Mouse (Mus musculus): ENCODE results near the gene Plxnc1.
A peak's percentile ranks its signal among the peaks of the same experiment; 100 is the strongest.

The Plxnc1 gene

DNA sequence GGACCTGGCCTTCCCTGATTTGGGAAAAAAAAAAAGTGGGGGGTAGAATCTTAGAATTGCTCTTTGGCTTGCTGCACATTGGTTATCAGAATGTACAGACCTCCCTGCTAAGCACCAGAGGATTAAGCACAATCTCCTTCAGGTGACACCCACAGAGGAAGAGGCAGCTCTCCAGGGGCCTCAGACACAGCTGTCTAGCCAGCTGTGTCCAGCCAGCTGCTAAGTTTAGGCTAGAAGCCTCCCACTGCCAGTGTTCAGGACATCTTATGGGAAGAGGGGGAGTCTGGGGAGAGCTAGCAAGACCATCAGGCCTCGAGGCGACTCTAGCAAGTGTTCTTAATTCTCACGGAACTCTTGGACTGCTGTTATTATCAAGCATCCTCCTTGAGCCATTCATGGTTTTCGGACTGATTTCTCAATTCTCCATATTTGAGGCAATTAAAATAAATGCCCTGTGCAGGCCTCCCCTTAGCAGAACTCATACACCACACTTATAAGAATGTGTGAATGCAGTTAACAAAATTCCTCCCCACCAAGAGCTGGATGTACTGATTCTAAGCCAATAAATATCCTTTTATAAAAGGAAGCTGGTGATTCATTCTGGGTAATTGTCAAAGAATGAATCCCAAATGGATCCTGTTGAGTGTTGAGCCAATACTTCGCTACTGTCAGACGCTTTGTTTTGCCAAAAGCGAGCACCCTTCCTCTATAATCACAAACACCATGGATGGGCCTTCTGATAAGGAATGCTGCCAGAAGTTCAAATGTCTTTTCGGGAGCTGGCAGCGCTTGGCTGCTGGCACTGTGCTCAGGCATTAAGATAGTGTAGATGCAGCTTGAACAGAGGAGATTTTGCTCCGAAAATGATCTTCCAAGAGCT lies 140.4 kb downstream of the Plxnc1 start:
- TF ChIP-seq GATA4 (IDR thresholded peaks at IDR 0.05; ENCODE audit: insufficient replicate concordance, low read length) = peak; percentile 48; the same call in 1 of the 2 replicates

DNA sequence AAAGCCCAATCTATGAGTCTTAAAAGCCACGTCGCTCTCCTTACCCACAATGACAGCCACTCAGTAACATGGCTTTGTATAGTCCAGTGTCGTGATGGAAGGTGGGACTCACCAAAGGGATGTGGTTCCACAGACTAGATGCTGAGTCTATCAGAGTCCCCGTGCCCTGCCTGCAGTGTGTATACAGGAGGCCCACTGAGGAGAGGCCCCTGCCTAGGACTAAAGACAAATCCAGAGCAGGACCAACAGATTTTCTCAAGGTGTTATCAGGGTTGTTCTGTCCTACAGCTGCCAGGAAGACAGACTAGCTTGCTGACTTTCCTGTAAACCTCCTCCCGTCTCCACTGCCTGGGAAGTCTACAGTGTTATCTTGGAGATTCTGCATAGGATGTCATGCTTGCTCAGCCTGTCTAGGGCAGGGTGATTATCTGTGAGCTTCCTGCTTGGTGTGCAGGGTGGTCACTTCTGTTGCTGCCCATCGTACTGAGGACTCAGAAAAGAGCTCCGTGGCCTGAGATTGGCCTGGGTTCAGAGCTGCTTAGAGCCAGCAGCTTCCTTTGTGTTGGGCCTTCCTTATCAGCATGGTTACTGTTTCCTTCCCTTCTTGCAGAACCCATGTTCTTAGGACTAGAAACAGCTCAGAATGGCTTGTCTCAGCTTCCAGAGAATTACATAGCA lies 143.8 kb downstream of the Plxnc1 start:
- peak; percentile 100 for TF ChIP-seq GATA4 (IDR thresholded peaks at IDR 0.05; ENCODE audit: insufficient replicate concordance, low read length)

DNA sequence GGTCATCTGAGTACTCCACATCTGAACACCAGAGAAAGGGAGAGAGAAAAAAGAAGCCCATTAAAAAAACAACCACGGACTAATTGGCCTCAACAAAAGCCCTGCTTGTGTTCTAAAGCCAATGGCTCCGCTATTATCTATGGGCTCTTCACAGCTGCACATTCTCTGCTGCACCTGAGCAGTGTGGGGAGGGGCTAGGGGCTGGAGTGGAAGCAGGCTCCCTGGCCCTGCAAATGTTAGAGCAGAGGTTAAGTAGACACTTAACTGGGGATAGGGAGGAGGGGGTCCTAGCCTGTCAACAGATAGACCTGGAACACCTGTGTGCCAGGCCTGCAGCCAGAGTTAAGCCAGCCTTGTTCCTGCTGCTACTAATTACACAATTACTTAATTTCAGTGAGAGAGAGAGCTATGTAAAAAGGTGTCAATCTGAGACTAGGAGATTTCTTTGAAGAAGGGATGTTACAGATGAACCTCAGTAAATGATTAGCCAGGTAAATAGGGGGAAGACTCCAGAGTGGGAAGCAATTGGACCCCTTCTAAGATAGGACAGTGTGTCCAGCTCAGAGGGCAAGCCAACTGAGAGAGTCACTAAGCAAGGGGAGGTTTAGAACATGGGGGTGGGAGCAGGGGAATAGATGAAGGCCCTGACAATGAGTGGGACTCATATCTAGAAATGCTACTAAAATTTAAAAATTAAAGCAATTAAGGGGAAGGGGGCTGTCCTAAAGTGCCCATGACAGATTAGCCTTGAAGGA lies 145.0 kb downstream of the Plxnc1 start:
- no peak for TF ChIP-seq GATA4 (IDR thresholded peaks at IDR 0.05; ENCODE audit: insufficient replicate concordance, low read length)

DNA sequence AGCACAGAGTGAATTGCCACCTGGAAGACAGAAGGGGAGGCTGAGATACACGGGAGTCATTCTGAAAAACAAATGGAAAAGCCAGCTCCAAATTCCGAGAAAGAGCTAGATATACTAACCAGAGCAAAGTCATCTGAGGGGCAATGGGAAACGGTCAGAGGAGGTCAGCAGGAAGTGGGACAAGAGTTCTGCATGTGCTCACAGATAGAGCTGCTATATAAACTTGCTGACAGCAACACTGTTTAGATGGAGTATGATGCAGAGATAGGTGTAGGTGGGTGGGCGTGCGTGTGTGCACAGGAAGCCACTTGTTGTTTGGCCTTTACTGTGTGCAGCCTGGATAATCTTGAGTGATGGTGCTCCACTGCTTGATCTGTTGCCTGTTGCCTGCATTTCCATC lies 146.5 kb downstream of the Plxnc1 start:
- TF ChIP-seq GATA4 (IDR thresholded peaks at IDR 0.05; ENCODE audit: insufficient replicate concordance, low read length) = peak; percentile 91

DNA sequence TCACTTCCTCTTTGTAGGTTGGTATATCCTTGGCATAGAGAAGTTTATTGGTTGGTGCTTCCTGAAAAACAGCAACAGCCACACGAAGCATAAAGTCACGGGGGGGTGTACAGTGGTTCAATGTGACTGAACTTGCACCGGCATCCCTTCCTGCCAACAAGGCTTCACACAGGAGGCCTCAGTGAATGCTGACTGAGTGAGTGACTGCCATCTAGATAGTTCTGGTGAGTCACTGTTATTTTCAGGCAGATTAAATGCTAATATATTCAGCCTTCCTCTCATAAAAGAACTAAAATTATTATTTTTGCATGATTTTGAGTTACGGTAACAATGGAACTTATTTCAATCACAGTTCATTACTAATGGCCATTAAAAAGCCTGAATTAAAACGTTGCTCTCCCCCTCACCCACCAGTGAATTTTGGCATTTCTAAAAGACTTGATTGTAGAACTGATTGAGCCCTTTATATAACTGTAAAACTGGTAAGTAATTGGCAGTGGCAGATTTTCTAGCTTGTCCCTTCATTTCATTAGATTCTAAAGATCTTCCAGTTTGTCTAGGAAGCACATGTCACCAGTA lies 149.9 kb downstream of the Plxnc1 start:
- TF ChIP-seq GATA4 (IDR thresholded peaks at IDR 0.05; ENCODE audit: insufficient replicate concordance, low read length) = no peak

DNA sequence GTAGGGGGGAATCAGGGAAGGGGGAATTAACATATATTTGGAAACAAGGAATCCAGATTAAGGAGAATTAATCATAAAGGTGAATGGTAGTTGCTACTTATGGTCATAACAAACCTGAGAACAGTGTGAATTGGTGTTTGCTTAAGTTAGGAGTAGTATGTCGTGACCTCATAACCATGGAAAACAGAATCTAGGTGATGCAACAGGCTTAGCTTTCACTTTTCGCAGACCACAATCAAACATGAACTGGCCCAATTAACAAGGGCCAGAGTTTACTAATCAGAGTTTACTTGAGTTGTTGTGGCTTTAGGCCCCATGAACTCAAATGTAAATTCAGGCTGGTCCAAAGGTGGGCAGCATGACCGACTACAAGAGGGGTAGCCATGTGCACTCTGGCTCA lies 150.7 kb downstream of the Plxnc1 start:
- TF ChIP-seq GATA4 (IDR thresholded peaks at IDR 0.05; ENCODE audit: insufficient replicate concordance, low read length) = no peak

DNA sequence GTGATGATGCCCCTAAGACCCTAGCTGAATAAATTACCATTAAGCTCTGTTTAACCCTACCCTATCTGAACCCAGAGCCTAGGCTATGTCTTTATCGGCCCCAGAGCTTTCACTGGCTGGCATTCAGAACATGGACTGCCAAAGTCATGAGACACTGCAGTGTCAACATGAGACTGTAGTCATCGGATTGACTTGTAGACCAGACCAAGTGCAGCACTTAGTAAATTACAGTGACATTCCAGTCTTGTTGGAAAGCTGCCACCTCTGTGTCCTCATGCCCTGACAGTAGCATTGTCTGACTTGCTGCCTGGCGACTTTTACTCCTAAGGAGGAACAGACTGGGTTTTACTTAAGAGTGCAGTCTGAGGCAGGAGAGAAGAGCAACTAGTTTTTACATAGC lies 155.4 kb downstream of the Plxnc1 start:
- no peak for TF ChIP-seq GATA4 (IDR thresholded peaks at IDR 0.05; ENCODE audit: insufficient replicate concordance, low read length)

DNA sequence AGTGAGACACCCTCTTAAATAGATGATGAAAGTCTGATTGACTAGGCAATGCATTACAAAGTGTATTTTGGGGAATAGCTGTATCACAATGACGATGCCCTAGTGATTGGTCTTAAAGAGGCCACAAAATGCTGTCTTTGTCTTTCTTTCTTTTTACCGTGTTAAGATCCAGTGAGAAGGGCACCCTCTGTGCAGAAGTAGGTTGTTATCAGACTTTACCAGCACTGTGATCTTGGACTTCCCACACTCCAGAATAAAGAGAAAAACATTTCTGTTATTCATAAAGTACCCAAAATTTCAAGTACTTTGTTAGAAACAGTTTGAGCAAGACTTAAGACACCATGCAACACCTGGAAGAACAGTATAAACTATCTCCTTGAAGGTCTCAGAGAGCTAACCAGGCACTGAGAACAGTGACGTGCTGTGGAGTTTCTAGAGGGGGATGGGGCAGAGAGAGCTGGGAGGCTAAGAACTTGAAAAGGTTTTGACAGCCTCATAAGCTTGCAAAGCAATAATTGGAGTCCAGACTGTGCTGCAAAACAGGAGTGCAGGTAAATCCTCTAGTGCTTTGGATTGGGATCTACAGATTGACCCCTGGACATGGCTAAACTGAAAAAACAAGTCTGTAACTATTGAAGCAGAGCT lies 163.9 kb downstream of the Plxnc1 start:
- TF ChIP-seq GATA4 (IDR thresholded peaks at IDR 0.05; ENCODE audit: insufficient replicate concordance, low read length) = no peak

DNA sequence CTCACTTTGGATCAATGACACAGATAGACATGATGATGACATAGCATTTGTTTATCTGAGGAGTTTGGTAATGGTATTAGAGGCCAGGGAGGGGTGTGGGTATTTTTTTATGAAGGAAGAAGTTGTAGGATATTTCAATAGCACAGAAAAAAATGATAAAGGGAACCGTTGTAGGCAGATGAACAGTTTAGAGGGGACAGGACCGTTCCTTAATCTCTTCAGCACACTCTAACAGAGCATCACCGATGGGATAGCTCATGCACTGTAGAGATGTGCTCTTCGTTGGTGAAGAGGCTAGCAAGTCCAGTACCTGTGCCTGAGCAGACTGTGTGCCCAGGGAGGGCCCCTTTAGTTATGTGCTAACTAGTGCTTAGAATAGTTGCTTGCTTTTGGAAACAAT lies 165.3 kb downstream of the Plxnc1 start:
- no peak for TF ChIP-seq GATA4 (IDR thresholded peaks at IDR 0.05; ENCODE audit: insufficient replicate concordance, low read length)

DNA sequence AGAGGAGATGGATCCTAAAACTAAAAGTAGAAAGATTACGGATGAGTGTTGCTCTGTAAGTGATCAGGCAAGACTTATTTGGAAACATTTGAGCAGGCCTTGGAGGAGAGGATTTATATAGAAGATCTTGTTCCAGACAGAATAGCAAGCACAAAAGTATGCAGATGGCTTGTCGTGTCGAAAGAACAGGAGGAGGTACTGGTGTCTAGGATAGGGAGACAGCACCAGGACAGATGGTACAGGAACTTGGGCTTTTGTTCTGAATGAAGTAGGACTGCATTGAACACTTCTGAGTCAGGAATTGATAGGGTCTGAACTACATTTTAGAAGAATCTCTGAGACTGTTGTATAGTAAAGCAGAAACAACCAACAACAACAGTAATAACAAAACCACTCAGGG lies 167.1 kb downstream of the Plxnc1 start:
- TF ChIP-seq GATA4 (IDR thresholded peaks at IDR 0.05; ENCODE audit: insufficient replicate concordance, low read length) = no peak

DNA sequence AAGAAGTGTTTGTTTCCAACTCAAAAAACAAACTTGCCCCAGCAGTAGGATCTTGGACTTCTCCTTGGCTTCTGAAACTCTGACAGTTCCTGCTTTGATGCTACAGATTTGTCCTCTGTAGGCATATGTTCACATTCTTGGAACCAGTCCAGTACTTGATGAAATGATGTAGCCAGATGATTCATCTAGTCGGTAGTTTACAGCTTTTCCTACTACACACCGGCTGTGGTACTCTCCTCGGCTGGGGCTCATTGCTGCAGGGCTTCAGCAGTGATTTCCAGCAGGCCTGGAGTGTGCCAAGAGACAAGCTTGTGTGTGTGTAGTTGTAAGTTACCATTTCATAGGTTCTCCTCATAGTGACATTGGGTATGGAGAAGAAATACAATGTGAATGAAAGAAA lies 173.1 kb downstream of the Plxnc1 start:
- TF ChIP-seq GATA4 (IDR thresholded peaks at IDR 0.05; ENCODE audit: insufficient replicate concordance, low read length) = no peak

DNA sequence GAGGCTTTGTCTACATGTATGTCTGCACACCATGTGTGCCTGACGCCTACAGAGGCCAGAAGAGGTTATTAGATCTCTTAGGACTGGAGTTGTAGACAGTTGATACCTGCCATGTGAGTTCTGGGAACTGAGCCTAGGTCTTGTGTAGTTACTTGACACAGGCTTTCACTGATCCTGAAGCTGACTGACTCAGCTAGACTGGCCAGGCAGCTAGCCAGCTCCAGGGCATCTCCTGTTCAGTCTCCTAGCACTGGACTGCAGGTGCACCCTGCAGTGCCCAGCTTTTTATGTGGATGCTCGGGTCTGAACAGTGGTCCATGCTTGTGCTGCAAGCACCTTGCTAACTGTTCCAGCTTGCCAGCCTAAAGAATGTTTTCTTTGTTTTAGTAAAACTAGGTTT lies 197.6 kb downstream of the Plxnc1 start:
- no peak for TF ChIP-seq GATA4 (IDR thresholded peaks at IDR 0.05; ENCODE audit: insufficient replicate concordance, low read length)

DNA sequence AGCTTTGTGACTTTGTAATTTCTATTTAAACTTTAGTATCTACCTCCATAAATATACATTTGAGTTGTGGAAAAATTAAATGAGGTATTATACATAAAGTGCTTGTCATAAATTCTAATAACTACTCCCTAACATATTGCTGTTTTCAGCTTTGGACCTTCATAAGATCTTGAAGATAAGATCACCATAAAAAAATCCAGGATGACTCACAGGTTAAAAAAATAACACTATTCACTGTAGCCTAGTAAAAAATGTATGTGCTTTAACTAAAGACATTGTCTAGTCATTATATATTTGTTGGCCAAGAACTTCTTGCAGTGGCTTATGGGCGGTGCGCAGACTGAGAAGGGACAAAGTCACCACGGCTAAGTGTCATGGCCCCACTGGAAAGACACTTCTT lies 203.2 kb downstream of the Plxnc1 start:
- no peak for TF ChIP-seq GATA4 (IDR thresholded peaks at IDR 0.05; ENCODE audit: insufficient replicate concordance, low read length)

All from liver, adult (tissue).